Mouse (Mus musculus) liver, postnatal 0 days (tissue): ENCODE results near the gene Comt.

Source experiments
- CTCF ChIP-seq: sonication (generic); IDR thresholded peaks from 2 replicates; pipeline ENCODE4 v1.5.1; 2016; ENCODE audit warnings: antibody characterized with exemption, low read depth
- EP300 ChIP-seq: IDR thresholded peaks from 2 replicates; pipeline ENCODE4 v1.6.1; 2016; ENCODE audit warnings: antibody characterized with exemption, low read depth, mild to moderate bottlenecking

DNA sequence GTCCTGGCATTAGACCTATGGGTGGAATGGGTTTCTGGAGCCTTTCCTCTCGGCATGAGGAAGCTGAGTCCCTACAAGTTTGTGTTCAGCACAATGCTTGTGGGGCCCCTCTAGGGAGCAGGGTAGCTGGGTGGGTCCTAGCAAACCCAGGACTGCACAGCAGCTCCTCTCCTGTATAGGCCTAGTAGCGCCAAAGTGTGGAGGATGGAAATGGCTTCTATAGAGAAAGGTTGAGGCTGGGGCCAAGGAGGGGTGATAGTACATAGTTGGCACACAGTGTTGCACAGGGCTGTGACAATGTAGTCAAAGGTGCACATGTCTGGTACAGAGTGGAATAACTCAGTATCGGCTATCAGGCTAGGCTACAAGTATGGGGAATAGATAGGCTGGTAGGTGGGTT is 32.6 kb downstream of the Comt start:
- no peak for TF ChIP-seq CTCF
- TF ChIP-seq EP300, result no peak
